Mouse (Mus musculus): Measurements from ENCODE around the gene Nup93.

Nup93 gene

GRCm38 (mm10) chr8:94185791-94186190 lies 28.6 kb upstream of the Nup93 start:
- ATAC-seq (ENCODE audit: insufficient number of reproducible peaks, low FRiP score, low TSS enrichment): no peak

DNA sequence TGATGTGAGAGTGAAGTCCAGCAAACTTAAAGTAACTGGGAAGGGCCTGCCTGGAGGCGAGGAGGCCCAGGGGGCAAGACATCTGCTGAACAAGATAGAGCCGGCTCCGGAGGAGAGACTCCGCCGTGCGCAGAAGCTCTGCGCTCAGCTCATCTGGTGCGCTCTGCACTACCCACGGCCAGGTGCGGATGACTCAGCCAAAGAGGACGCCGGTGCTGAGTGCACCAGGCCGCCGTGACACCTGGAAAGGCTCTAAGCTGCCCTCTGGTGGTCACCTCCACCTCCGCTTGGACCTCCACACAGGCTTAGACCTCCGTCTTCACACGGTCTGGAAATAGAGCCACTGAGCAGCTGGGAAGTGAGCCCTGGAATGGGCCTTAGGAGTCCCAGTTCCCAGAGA lies 27.8 kb upstream of the Nup93 start:
- peak; percentile 90 for ATAC-seq (ENCODE audit: insufficient number of reproducible peaks, low FRiP score, low TSS enrichment)

GRCm38 (mm10) chr8:94187290-94188002 lies 26.9 kb upstream of the Nup93 start:
- ATAC-seq (ENCODE audit: insufficient number of reproducible peaks, low FRiP score, low TSS enrichment): no peak

- no peak for ATAC-seq (ENCODE audit: insufficient number of reproducible peaks, low FRiP score, low TSS enrichment)
These were observed 24.9 kb upstream of the Nup93 start for GRCm38 (mm10) chr8:94189275-94190031.

- no peak for ATAC-seq (ENCODE audit: insufficient number of reproducible peaks, low FRiP score, low TSS enrichment)
These were observed 23.2 kb upstream of the Nup93 start for GRCm38 (mm10) chr8:94191101-94191691.

- ATAC-seq (ENCODE audit: insufficient number of reproducible peaks, low FRiP score, low TSS enrichment): no peak
These were observed 21.4 kb upstream of the Nup93 start for GRCm38 (mm10) chr8:94192926-94193325.

DNA sequence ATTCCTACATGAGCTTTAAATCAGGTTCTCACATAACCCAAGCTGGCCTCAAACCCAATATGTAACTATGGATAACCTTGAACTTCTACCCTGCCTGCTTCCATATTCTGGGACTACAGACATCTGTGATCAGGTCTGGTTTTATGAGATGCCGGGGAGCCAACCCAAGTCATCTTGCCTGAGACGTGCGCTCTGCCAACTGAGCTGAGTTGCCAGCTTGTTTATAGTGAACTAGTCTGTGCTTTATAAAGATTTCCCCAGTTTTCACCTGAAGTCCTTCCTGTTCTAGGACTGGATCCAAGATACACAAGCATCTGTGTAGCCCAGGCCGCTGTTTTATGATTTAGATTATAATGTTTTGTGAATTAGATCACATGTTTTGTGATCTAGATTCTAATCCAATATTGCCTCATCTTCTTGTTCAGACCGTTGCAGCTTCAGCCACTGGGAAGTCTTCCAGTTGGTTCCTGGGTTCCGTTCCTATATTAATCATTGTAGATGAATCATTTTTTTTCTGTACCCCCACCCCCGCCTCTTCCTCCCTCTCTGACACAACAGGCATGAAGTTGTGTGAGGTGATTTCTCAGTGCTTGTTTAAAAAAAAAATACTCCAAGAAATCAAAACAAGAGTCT lies 19.7 kb upstream of the Nup93 start:
- no peak for ATAC-seq (ENCODE audit: insufficient number of reproducible peaks, low FRiP score, low TSS enrichment)

- ATAC-seq (ENCODE audit: insufficient number of reproducible peaks, low FRiP score, low TSS enrichment): peak; percentile 72
These were observed 15.0 kb upstream of the Nup93 start for GRCm38 (mm10) chr8:94199202-94199869.

DNA sequence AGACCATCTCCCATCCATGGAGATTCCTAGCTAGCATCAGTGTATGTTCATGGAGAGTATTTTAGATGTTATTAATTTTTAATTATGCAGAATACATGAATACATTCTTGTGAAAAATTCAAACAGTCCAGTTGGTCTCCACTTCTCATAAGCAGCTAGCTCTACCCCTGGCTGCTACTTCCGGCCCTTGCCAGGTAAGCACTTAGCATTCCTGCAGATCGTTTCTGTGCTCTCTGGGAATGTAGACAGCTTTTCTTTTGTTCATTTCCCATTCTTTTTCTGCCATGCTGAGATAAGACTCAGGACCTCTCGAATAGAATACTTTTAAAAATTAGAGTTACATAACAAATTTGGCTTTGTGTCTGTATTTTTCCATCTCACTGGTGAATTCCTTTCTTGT lies 10.3 kb upstream of the Nup93 start:
- ATAC-seq (ENCODE audit: insufficient number of reproducible peaks, low FRiP score, low TSS enrichment): no peak

GRCm38 (mm10) chr8:94205736-94206135 lies 8.6 kb upstream of the Nup93 start:
- ATAC-seq (ENCODE audit: insufficient number of reproducible peaks, low FRiP score, low TSS enrichment): peak; percentile 75

DNA sequence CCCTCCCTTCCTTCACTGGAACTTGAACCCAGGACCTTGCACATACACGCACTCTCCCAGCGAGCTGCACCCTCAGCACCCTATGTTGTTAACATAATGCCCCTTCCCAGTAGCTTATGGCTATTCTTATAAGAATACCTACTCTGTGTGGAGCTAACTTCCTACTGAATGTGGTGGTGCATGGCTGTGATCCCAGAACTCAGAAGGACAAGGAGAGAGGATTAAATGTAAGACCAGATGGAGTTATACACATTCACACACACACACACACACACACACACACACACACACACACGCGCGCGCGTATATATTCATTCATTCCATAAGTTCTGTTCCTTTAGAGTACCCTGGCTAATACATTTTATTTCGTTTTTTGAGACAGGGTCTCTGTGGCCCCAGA lies 8.1 kb upstream of the Nup93 start:
- ATAC-seq (ENCODE audit: insufficient number of reproducible peaks, low FRiP score, low TSS enrichment): no peak

- ATAC-seq (ENCODE audit: insufficient number of reproducible peaks, low FRiP score, low TSS enrichment): no peak
These were observed 6.9 kb upstream of the Nup93 start for GRCm38 (mm10) chr8:94207491-94207890.

GRCm38 (mm10) chr8:94209639-94210038 lies 4.7 kb upstream of the Nup93 start:
- ATAC-seq (ENCODE audit: insufficient number of reproducible peaks, low FRiP score, low TSS enrichment): no peak

DNA sequence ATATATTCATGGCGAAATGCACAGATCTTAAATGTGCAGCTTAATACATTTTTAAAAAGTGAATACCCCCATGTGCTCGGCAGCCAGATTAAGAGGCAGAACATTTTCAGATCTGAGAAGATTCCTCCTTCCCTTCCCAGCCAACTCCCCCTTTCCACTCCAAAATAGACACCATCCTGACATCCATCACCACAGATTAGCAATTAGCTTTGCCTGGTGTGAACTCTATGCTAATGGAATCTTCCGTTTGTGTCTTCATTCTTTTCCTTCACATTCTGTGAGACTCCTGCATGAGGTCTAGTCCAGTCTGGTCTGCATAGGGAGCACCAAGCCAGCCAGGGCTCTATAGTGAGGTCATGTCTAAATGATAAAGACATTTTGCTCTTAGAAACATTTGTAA lies 4.1 kb upstream of the Nup93 start:
- ATAC-seq (ENCODE audit: insufficient number of reproducible peaks, low FRiP score, low TSS enrichment): no peak

DNA sequence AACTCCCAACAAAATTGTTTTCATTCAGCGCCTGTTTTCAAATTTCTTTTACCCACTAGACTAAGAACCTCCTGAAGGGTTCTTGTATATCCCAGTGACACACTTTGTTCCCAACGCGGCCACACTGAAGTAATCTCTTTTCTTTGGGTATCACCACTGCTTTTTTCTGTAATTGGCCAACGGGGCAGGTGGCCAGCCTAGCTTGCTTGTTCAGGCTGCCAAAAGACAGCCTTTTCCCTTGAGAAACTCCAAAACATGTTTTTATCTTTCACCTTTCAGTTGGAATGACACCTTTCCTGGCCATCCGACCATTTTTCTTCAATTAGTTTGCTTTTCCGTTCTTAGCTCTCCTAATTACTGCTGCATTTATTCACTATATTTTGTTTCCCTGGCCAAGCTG lies 545 bp upstream of the Nup93 start:
- ATAC-seq (ENCODE audit: insufficient number of reproducible peaks, low FRiP score, low TSS enrichment): no peak

DNA sequence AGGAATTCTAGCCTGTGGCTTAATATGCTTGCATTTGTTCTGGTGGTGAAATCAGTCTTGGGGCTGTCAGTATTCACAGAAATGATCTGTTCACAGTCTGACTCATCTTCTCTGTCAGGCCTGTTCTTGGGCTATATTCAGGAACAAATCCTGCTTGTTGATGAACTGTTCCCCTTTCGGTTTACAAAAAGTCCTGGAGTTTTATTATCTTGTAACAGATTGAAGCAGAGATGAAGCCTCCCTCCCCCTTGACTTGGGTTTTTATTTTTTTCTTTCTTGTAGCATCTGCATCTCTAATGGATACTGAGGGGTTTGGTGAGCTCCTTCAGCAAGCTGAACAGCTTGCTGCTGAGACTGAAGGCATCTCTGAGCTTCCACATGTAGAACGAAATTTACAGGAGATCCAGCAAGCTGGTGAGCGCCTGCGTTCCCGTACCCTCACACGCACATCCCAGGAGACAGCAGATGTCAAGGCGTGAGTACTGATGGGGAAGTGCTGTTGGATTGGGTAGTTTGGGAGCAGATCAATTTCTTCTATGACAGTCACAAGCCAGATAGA lies 13.1 kb downstream of the Nup93 start:
- no peak for ATAC-seq (ENCODE audit: insufficient number of reproducible peaks, low FRiP score, low TSS enrichment)

DNA sequence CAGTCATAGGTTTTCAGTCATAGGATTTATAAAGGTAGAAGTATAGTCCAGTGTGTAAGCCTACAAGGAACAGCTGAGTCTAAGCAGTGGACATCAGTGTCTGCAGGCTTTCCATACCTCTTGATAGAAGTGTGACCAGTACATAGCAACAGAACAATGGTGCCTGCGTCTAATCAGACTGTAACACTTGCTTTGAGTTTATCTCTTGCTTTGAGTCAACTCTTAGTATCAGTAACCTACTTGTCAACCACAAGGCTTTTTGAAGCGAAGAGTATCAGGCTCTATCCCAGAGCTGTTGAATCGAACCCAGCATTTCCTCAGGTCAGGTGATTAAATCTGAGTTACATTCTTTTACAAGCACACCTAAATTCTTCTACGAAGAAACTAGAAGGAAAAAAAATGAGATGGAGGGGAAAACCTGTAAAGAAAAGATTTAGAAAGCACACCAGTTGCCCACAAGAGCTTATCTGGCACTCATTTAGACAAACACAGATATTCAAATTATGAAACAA lies 25.9 kb downstream of the Nup93 start:
- no peak for ATAC-seq (ENCODE audit: insufficient number of reproducible peaks, low FRiP score, low TSS enrichment)

GRCm38 (mm10) chr8:94249836-94250435 lies 35.6 kb downstream of the Nup93 start:
- ATAC-seq (ENCODE audit: insufficient number of reproducible peaks, low FRiP score, low TSS enrichment): no peak

DNA sequence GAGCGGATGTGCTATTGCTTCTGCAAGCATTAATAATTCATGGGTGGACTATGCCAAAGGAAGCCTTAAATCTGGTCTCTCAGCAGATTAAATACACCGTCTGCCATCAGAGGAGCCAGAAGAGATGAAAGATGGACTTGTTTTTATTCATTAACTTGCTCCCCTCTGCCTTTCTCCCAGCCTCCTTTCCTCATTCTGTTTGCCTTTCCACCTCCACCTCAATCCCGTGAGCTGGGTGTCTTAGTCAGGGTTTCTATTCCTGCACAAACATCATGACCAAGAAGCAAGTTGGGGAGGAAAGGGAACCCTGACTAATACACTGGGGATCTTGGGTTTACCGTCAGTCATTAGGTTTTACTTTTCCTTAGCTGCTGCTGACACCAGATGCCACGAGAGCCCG lies 44.5 kb downstream of the Nup93 start:
- no peak for ATAC-seq (ENCODE audit: insufficient number of reproducible peaks, low FRiP score, low TSS enrichment)
